Mouse (Mus musculus) limb, embryonic 15.5 days (tissue): Measurements from ENCODE around the gene Kctd8. TPM values are rescaled to one million over a fixed set of nuclear protein-coding genes. Genes with fewer than 3 reads are reported as not detected.
"Not testable (repeated sequence)": the region's sequence is repeated elsewhere in the genome, so short reads cannot be mapped to it uniquely, and the experiment has no call there.

Source experiments
- ATAC-seq: fragments of 200-750 bp; cut with Nextera tagmentation; 2 replicates; pipeline ENCODE4 v1.8.0; 2017; ENCODE audit warnings: low read depth, moderate TSS enrichment; ENCODE audit not compliant: insufficient number of reproducible peaks, low FRiP score, low TSS enrichment
- H3K27ac ChIP-seq: fragments of 300-500 bp; sonication (generic); 2 replicates; pipeline ENCODE4 v1.5.1; 2015; ENCODE audit warnings: moderate library complexity, mild to moderate bottlenecking, inconsistent platforms
- H3K27me3 ChIP-seq: fragments of 300-500 bp; sonication (generic); 2 replicates; pipeline ENCODE4 v1.6.1; 2015; ENCODE audit warnings: inconsistent platforms
- H3K36me3 ChIP-seq: fragments of 300-500 bp; sonication (generic); 2 replicates; pipeline ENCODE4 v1.6.1; 2015; ENCODE audit warnings: inconsistent platforms
- H3K4me1 ChIP-seq: fragments of 300-500 bp; sonication (generic); 2 replicates; pipeline ENCODE4 v1.6.1; 2015; ENCODE audit warnings: inconsistent platforms
- H3K4me2 ChIP-seq: fragments of 300-500 bp; sonication (generic); 2 replicates; pipeline ENCODE4 v1.6.1; 2015; ENCODE audit warnings: mild to moderate bottlenecking, inconsistent platforms
- H3K4me3 ChIP-seq: fragments of 300-500 bp; sonication (generic); 2 replicates; pipeline ENCODE4 v1.5.1; 2015; ENCODE audit warnings: mild to moderate bottlenecking, inconsistent platforms
- H3K9ac ChIP-seq: fragments of 300-500 bp; sonication (generic); 2 replicates; pipeline ENCODE4 v1.6.1; 2015; ENCODE audit warnings: inconsistent platforms
- H3K9me3 ChIP-seq: fragments of 300-500 bp; sonication (generic); 2 replicates; pipeline ENCODE4 v1.6.1; 2016; ENCODE audit warnings: inconsistent platforms
- WGBS: fragments of 180-500 bp; shearing (Covaris S2); methylation state at CpG from one replicate; pipeline ENCODE4 v1.1.7; 2015; 5-methylcytosine and 5-hydroxymethylcytosine counted together
- polyA plus RNA-seq: library from polyadenylated mRNA; unstranded; fragments of >200 nt; fragmentation: Nextera tagmentation; extraction: Ambion mirVana; gene quantifications from 2 replicates; pipeline ENCODE4 v1.2.1, GENCODE M21; 2015

Kctd8 gene
- polyA plus RNA-seq, 1 experiment from 2014 or later: 1.5 TPM

GRCm38 (mm10) chr5:69284359-69284758 lies 57.1 kb downstream of the Kctd8 start:
- H3K9ac ChIP-seq: no peak overlapping the region
- H3K9me3 ChIP-seq: no peaks in the 10 kb centered on the region
- H3K36me3 ChIP-seq: no peaks in the 10 kb centered on the region
- no peak overlapping the region for H3K27ac ChIP-seq
- ATAC-seq: no peak
- no peaks in the 10 kb centered on the region for H3K4me1 ChIP-seq
- H3K4me3 ChIP-seq: no peak overlapping the region
- WGBS: 61% methylated on average over 6 of the region's 6 CpGs
- no peak overlapping the region for H3K4me2 ChIP-seq
- no peaks in the 10 kb centered on the region for H3K27me3 ChIP-seq

GRCm38 (mm10) chr5:69252366-69252765 lies 89.1 kb downstream of the Kctd8 start:
- H3K4me3 ChIP-seq: no peak overlapping the region
- no peaks in the 10 kb centered on the region for H3K9me3 ChIP-seq
- no peak overlapping the region for H3K9ac ChIP-seq
- no peak overlapping the region for H3K27ac ChIP-seq
- no peak overlapping the region for H3K4me2 ChIP-seq
- no peaks in the 10 kb centered on the region for H3K36me3 ChIP-seq
- no peaks in the 10 kb centered on the region for H3K4me1 ChIP-seq
- no peaks in the 10 kb centered on the region for H3K27me3 ChIP-seq
- WGBS: 75% methylated on average over 2 of the region's 2 CpGs
- ATAC-seq: no peak

DNA sequence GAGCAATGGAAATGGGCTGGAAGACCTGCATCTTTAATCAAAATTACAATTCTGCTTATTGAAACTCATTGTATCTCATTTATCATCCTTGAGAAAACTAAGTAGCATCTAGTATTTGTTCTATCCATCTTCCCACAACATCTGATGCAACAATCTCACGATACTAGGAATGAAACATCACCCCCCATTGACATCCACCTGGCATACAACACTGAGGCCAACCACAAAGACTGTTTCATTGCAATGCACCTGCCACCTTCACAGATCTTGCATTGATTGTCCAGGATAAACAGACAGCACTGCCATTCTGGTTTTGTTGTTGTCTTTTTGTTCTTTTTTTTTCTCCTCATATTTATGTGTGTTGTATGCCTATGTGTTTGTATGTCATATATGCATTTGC lies 99.5 kb downstream of the Kctd8 start:
- Histone ChIP-seq H3K27ac (no peak overlapping the region), H3K9me3 (no peaks in the 10 kb centered on the region), H3K27me3 (no peaks in the 10 kb centered on the region), H3K4me3 (no peak overlapping the region), H3K4me1 (no peaks in the 10 kb centered on the region), H3K36me3 (no peaks in the 10 kb centered on the region), H3K9ac (no peak overlapping the region), H3K4me2 (no peak overlapping the region)
- 71% methylated on average over 1 of the region's 1 CpGs for WGBS
- ATAC-seq: no peak

DNA sequence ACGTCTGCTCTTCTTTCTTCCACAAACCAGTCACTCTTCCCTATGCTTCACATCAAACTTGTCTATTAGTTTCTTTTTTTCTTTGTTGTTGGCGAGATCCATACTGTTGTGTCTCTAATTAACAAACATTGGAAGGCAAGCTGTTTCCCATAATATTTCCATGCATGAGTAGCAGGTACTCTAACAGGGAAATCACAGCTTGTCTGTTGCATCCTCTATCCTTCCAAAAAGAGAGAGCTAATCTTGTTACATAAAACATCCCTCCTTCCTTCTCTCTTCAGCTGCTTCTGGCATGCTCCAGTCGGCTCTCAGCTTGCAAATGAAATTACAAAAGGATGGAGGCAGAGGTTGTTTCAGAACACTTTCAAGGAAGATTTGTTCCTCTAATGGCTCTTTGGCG lies 107.9 kb downstream of the Kctd8 start:
- H3K4me3 ChIP-seq: no peak overlapping the region
- H3K4me2 ChIP-seq: no peak overlapping the region
- H3K4me1 ChIP-seq: no peaks in the 10 kb centered on the region
- no peak for ATAC-seq
- WGBS: 66% methylated on average over 4 of the region's 4 CpGs
- no peak overlapping the region for H3K9ac ChIP-seq
- no peaks in the 10 kb centered on the region for H3K36me3 ChIP-seq
- no peak overlapping the region for H3K27ac ChIP-seq
- H3K27me3 ChIP-seq: no peaks in the 10 kb centered on the region
- H3K9me3 ChIP-seq: no peaks in the 10 kb centered on the region

- 93% methylated on average over 1 of the region's 1 CpGs for WGBS
- H3K4me2 ChIP-seq, H3K4me3 ChIP-seq, ATAC-seq, H3K4me1 ChIP-seq, H3K9me3 ChIP-seq, H3K27ac ChIP-seq, H3K27me3 ChIP-seq, H3K9ac ChIP-seq, H3K36me3 ChIP-seq: not testable (repeated sequence)
Observed at GRCm38 (mm10) chr5:69231649-69232048, 109.8 kb downstream of the Kctd8 start.

DNA sequence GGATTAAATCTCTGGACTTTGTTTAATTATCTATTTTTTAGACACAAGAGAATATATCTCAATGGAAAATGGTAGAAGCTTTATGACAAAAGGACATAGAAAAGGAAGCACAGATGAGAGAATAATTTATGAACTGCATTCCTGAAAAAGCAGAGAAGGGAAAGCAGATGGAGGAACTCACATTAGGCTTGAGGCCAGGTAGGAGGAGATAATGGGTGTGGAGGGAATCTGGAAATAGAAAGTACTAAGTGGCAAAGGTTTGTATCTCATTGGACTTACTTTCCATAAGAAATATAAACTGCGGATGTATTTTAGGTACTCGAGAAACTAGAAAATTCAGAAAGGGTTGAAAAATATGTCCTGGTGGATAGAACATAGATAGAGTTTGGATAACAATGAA lies 114.3 kb downstream of the Kctd8 start:
- no peaks in the 10 kb centered on the region for H3K36me3 ChIP-seq
- no peaks in the 10 kb centered on the region for H3K4me1 ChIP-seq
- 85% methylated on average over 2 of the region's 2 CpGs for WGBS
- H3K4me3 ChIP-seq: no peak overlapping the region
- no peak overlapping the region for H3K4me2 ChIP-seq
- H3K27ac ChIP-seq: no peak overlapping the region
- H3K27me3 ChIP-seq: no peaks in the 10 kb centered on the region
- no peak for ATAC-seq
- no peaks in the 10 kb centered on the region for H3K9me3 ChIP-seq
- no peak overlapping the region for H3K9ac ChIP-seq

DNA sequence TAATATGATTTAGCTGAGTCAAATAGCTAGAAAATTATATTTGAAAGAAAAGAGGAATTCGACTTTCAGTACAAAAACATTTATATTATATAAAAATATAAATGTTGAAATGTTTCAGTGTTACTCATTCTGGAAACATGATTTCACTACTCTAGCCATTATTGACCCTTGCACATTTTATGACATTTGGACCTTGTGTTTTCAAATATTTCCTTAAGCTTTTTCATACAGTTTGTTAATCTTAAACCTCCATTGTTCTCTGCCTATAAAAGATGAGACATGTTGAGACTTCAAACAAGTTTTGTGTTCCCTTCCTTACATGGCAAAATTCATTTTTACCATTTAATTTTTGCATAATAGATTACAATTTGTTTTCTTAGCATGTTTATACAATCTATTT lies 118.9 kb downstream of the Kctd8 start:
- Histone ChIP-seq H3K9ac (no peak overlapping the region), H3K36me3 (no peaks in the 10 kb centered on the region), H3K4me3 (no peak overlapping the region), H3K27me3 (no peaks in the 10 kb centered on the region), H3K27ac (no peak overlapping the region), H3K4me2 (no peak overlapping the region), H3K9me3 (no peaks in the 10 kb centered on the region), H3K4me1 (no peaks in the 10 kb centered on the region)
- 76% methylated on average over 1 of the region's 1 CpGs for WGBS
- ATAC-seq: no peak

GRCm38 (mm10) chr5:69215216-69215615 lies 126.3 kb downstream of the Kctd8 start:
- WGBS: 51% methylated on average over 3 of the region's 3 CpGs
- ATAC-seq: no peak
- H3K9ac ChIP-seq: no peak overlapping the region
- no peak overlapping the region for H3K4me3 ChIP-seq
- H3K27ac ChIP-seq: no peak overlapping the region
- no peaks in the 10 kb centered on the region for H3K4me1 ChIP-seq
- H3K36me3 ChIP-seq: no peaks in the 10 kb centered on the region
- H3K9me3 ChIP-seq: no peaks in the 10 kb centered on the region
- no peak overlapping the region for H3K4me2 ChIP-seq
- no peaks in the 10 kb centered on the region for H3K27me3 ChIP-seq

DNA sequence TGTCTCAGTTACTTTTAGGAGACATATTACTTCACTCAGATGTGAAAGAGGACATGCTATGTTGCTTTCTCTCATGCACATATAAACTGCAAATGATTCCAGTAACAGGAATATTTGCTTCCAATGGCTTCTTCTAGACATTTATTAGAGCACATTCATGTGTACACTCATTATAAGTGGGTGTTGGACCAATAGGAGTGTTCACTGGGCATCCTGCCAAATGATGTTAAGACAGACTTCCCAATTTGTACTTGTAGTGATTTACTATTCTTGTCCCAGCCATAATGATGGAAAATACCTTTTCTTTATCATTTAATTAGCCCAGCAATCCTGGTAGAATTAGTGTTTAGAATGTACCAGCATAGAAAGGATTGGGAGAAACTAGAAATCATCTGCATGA lies 132.1 kb downstream of the Kctd8 start:
- ATAC-seq: no peak
- Histone ChIP-seq H3K9ac (no peak overlapping the region), H3K27ac (no peak overlapping the region), H3K27me3 (no peaks in the 10 kb centered on the region), H3K4me3 (no peak overlapping the region), H3K4me2 (no peak overlapping the region), H3K36me3 (no peaks in the 10 kb centered on the region), H3K9me3 (no peaks in the 10 kb centered on the region), H3K4me1 (no peaks in the 10 kb centered on the region)

DNA sequence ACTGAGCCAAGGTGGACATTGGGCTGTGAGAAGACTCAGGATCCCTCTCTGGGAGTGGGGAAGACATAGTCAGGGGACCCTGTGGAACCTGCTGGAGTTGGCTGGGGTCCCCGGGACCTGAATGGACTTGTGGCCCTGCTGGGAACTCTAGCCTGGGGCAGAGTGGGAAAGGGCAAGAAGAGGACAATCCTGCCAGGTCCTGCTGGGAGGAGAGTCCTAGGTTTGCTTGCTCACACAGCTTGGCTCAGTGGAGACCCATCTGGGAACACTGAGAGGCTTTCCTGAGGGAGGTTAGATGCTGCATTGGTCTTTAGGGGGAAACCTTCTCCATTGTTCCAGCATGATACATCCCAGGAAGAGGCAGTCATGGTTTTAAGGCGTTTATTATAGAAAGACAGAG lies 133.8 kb downstream of the Kctd8 start:
- Histone ChIP-seq H3K36me3 (no peaks in the 10 kb centered on the region), H3K9me3 (no peaks in the 10 kb centered on the region), H3K4me3 (no peak overlapping the region), H3K27ac (no peak overlapping the region), H3K9ac (no peak overlapping the region), H3K4me2 (no peak overlapping the region), H3K4me1 (no peaks in the 10 kb centered on the region), H3K27me3 (no peaks in the 10 kb centered on the region)
- no peak for ATAC-seq
- 63% methylated on average over 2 of the region's 2 CpGs for WGBS

- WGBS: 85% methylated on average over 4 of the region's 4 CpGs
- ATAC-seq: no peak
Observed at GRCm38 (mm10) chr5:69159897-69160509, 181.5 kb downstream of the Kctd8 start.

GRCm38 (mm10) chr5:69156489-69156888 lies 185.0 kb downstream of the Kctd8 start:
- no peaks in the 10 kb centered on the region for H3K36me3 ChIP-seq
- H3K9ac ChIP-seq: no peak overlapping the region
- no peak overlapping the region for H3K4me2 ChIP-seq
- no peak for ATAC-seq
- H3K4me3 ChIP-seq: no peak overlapping the region
- no peak overlapping the region for H3K27ac ChIP-seq
- no peaks in the 10 kb centered on the region for H3K9me3 ChIP-seq
- no peaks in the 10 kb centered on the region for H3K4me1 ChIP-seq
- no peaks in the 10 kb centered on the region for H3K27me3 ChIP-seq
- 86% methylated on average over 3 of the region's 3 CpGs for WGBS

More at GRCm38 (mm10) chr5:69159897-69160509, 181.5 kb downstream of the Kctd8 start:
- H3K9me3 ChIP-seq: no peaks in the 10 kb centered on the region
- H3K36me3 ChIP-seq: no peaks in the 10 kb centered on the region
- H3K9ac ChIP-seq: no peak overlapping the region
- no peaks in the 10 kb centered on the region for H3K4me1 ChIP-seq
- no peaks in the 10 kb centered on the region for H3K27me3 ChIP-seq
- no peak overlapping the region for H3K4me2 ChIP-seq
- no peak overlapping the region for H3K27ac ChIP-seq
- no peak overlapping the region for H3K4me3 ChIP-seq

- no peak overlapping the region for H3K27ac ChIP-seq
- H3K4me2 ChIP-seq: no peak overlapping the region
- H3K9me3 ChIP-seq: no peaks in the 10 kb centered on the region
- 80% methylated on average over 2 of the region's 2 CpGs for WGBS
- H3K4me1 ChIP-seq: no peaks in the 10 kb centered on the region
- H3K27me3 ChIP-seq: no peaks in the 10 kb centered on the region
- H3K36me3 ChIP-seq: no peaks in the 10 kb centered on the region
- H3K9ac ChIP-seq: no peak overlapping the region
- ATAC-seq: no peak
- no peak overlapping the region for H3K4me3 ChIP-seq
Observed at GRCm38 (mm10) chr5:69145827-69146226, 195.7 kb downstream of the Kctd8 start.
